Mouse (Mus musculus): ENCODE data around the gene Saa1. TPM values are rescaled to one million over a fixed set of nuclear protein-coding genes. Genes with fewer than 3 reads are reported as not detected.

Gene Saa1
- total and polyA plus RNA-seq, 2 experiments from 2014 or later, result not detected

DNA sequence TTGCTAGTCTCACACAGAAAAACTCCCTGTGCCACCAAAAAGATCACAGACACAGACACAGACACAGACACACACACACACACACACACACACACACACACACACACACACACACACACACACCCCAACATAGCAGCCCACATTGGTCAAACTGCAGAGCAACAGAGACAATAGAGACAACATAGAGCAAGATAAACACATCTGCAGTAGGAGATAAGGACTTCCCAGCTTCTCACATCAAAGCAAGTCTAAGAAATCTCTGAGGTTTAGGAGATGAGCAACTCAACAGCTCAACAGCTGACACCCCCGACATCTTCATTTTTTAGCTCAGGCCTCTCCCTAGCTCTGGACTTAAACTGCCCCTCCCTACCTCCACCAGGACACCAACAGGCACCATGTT is 46.0 kb downstream of the Saa1 start:
- Histone ChIP-seq H3K9me3 (replicated peaks; ENCODE audit: control insufficient read depth, low read length) (no peaks in the 10 kb centered on the region), H3K4me1 (ENCODE audit: control insufficient read depth, insufficient read depth) (no peaks in the 10 kb centered on the region), H3K4me3 (ENCODE audit: low read depth, low read length) (no peak overlapping the region), H3K9ac (replicated peaks; ENCODE audit: low read depth, low read length) (no peak overlapping the region), H3K27ac (ENCODE audit: low read depth) (no peak overlapping the region), H3K27me3 (ENCODE audit: control insufficient read depth, insufficient read depth, low read length) (no peaks in the 10 kb centered on the region), H3K36me3 (replicated peaks; ENCODE audit: control insufficient read depth, insufficient read depth, low read length) (peaks cover 61% of the 10 kb centered on the region), H3K4me2 (ENCODE audit: low read depth, low read length) (no peak overlapping the region)
- TF ChIP-seq EP300 (IDR thresholded peaks at IDR 0.05; ENCODE audit: low read depth), result no peak
- TF ChIP-seq CTCF (IDR thresholded peaks at IDR 0.05; ENCODE audit: low read depth), result no peak
- no peak for ATAC-seq (ENCODE audit: insufficient read depth, low read depth)
- no peak for DNase-seq (ENCODE audit: low spot score)
- 36% methylated on average over 1 of the region's 1 CpGs for WGBS

Other genes starting within 250 kb of the Saa1 start
- gene Sergef, start 103.2 kb downstream of the Saa1 start, total RNA-seq (2014; rRNA removed; ENCODE audit: low replicate concordance), result 7.9 and 9.8 TPM in 2 replicates
- 7.5 and 7.7 TPM in 2 replicates for gene Sergef, start 103.2 kb downstream of the Saa1 start, polyA plus RNA-seq (2015; fragmentation: Nextera tagmentation; extraction: Ambion mirVana)
- 1.7 TPM in 1 of 2 replicates, not detected in the other for gene Tph1, start 70.4 kb downstream of the Saa1 start, total RNA-seq (2014; rRNA removed; ENCODE audit: low replicate concordance)
- gene Tph1, start 70.4 kb downstream of the Saa1 start, polyA plus RNA-seq (2015; fragmentation: Nextera tagmentation; extraction: Ambion mirVana), result 0.70 and 0.86 TPM in 2 replicates
- gene Saal1, start 32.3 kb downstream of the Saa1 start, total RNA-seq (2014; rRNA removed; ENCODE audit: low replicate concordance), result 4.2 and 7.5 TPM in 2 replicates
- 7.0 and 7.5 TPM in 2 replicates for gene Saal1, start 32.3 kb downstream of the Saa1 start, polyA plus RNA-seq (2015; fragmentation: Nextera tagmentation; extraction: Ambion mirVana)
- not detected in 2 replicates for gene Saa3, start 27.3 kb downstream of the Saa1 start, total RNA-seq (2014; rRNA removed; ENCODE audit: low replicate concordance)
- gene Saa3, start 27.3 kb downstream of the Saa1 start, polyA plus RNA-seq (2015; fragmentation: Nextera tagmentation; extraction: Ambion mirVana), result 0.29 and 0.36 TPM in 2 replicates
- not detected in 2 replicates for gene Saa4, start 10.4 kb downstream of the Saa1 start, total RNA-seq (2014; rRNA removed; ENCODE audit: low replicate concordance)
- not detected in 2 replicates for gene Saa4, start 10.4 kb downstream of the Saa1 start, polyA plus RNA-seq (2015; fragmentation: Nextera tagmentation; extraction: Ambion mirVana)
- gene Saa2, start 8.8 kb upstream of the Saa1 start, total RNA-seq (2014; rRNA removed; ENCODE audit: low replicate concordance), result not detected in 2 replicates
- not detected in 2 replicates for gene Saa2, start 8.8 kb upstream of the Saa1 start, polyA plus RNA-seq (2015; fragmentation: Nextera tagmentation; extraction: Ambion mirVana)
- gene Hps5, start 53.1 kb upstream of the Saa1 start, total RNA-seq (2014; rRNA removed; ENCODE audit: low replicate concordance), result 7.9 and 23.9 TPM in 2 replicates
- gene Hps5, start 53.1 kb upstream of the Saa1 start, polyA plus RNA-seq (2015; fragmentation: Nextera tagmentation; extraction: Ambion mirVana), result 5.6 and 6.3 TPM in 2 replicates
- 29.0 and 40.4 TPM in 2 replicates for gene Gtf2h1, start 53.1 kb upstream of the Saa1 start, total RNA-seq (2014; rRNA removed; ENCODE audit: low replicate concordance)
- gene Gtf2h1, start 53.1 kb upstream of the Saa1 start, polyA plus RNA-seq (2015; fragmentation: Nextera tagmentation; extraction: Ambion mirVana), result 22.8 and 24.0 TPM in 2 replicates
- gene Ldha, start 98.5 kb upstream of the Saa1 start, total RNA-seq (2014; rRNA removed; ENCODE audit: low replicate concordance), result 1,604 and 1,792 TPM in 2 replicates
- 1,609 and 1,727 TPM in 2 replicates for gene Ldha, start 98.5 kb upstream of the Saa1 start, polyA plus RNA-seq (2015; fragmentation: Nextera tagmentation; extraction: Ambion mirVana)
- not detected in 2 replicates for gene Ldhc, start 118.2 kb upstream of the Saa1 start, total RNA-seq (2014; rRNA removed; ENCODE audit: low replicate concordance)
- gene Ldhc, start 118.2 kb upstream of the Saa1 start, polyA plus RNA-seq (2015; fragmentation: Nextera tagmentation; extraction: Ambion mirVana), result not detected in 2 replicates
- 107 and 116 TPM in 2 replicates for gene Tsg101, start 177.0 kb upstream of the Saa1 start, total RNA-seq (2014; rRNA removed; ENCODE audit: low replicate concordance)
- 160 and 164 TPM in 2 replicates for gene Tsg101, start 177.0 kb upstream of the Saa1 start, polyA plus RNA-seq (2015; fragmentation: Nextera tagmentation; extraction: Ambion mirVana)
- gene Uevld, start 215.5 kb upstream of the Saa1 start, total RNA-seq (2014; rRNA removed; ENCODE audit: low replicate concordance), result 8.1 and 10.5 TPM in 2 replicates
- gene Uevld, start 215.5 kb upstream of the Saa1 start, polyA plus RNA-seq (2015; fragmentation: Nextera tagmentation; extraction: Ambion mirVana), result 4.4 TPM in 2 replicates
- not detected in 2 replicates for gene Gm9999, start 240.6 kb upstream of the Saa1 start, total RNA-seq (2014; rRNA removed; ENCODE audit: low replicate concordance)
- not detected in 2 replicates for gene Gm9999, start 240.6 kb upstream of the Saa1 start, polyA plus RNA-seq (2015; fragmentation: Nextera tagmentation; extraction: Ambion mirVana)